Mouse (Mus musculus): ENCODE results near the gene Gemin4. TPM values are rescaled to one million over a fixed set of nuclear protein-coding genes. Genes with fewer than 3 reads are reported as not detected.

The Gemin4 gene
- polyA plus RNA-seq (2015; fragmentation: Nextera tagmentation; extraction: Ambion mirVana): 9.1 and 12.5 TPM in 2 replicates

DNA sequence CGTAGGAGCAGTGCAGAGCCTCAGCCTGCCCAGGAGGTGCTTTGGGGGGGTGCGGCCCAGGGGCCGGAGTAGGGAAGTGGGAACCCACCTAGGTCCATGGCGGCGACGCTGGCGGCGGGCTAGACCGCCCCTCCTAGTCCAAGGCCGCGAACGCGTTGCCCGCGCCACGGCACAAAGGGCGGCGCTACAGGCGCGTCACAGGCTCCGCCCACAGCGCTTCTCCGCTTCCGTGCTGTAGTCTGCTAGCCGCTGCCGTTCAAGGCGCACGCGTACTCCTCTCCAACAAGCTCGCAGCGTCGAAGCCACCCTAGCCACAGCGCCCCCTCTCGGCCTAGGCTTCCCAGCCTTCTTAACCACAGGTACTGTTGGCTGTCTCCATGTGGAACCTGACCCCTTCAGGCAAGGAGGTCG, at the start of gene Gemin4, which contains the start of gene Dbil5:
Gemin4 (minus strand) TSS at position 275 of the 411 bp plus-strand sequence.
Dbil5 (plus strand) TSS at position 219 of the 411 bp plus-strand sequence.

GRCm38 (mm10) chr11:76242901-76243810, 25.7 kb upstream of the Gemin4 start, which contains the start of the genes Mrm3 and Glod4:
Gene Mrm3, plus strand, starts transcription at chr11:76243715.
Gene Glod4, minus strand, starts transcription at chr11:76243725.

DNA sequence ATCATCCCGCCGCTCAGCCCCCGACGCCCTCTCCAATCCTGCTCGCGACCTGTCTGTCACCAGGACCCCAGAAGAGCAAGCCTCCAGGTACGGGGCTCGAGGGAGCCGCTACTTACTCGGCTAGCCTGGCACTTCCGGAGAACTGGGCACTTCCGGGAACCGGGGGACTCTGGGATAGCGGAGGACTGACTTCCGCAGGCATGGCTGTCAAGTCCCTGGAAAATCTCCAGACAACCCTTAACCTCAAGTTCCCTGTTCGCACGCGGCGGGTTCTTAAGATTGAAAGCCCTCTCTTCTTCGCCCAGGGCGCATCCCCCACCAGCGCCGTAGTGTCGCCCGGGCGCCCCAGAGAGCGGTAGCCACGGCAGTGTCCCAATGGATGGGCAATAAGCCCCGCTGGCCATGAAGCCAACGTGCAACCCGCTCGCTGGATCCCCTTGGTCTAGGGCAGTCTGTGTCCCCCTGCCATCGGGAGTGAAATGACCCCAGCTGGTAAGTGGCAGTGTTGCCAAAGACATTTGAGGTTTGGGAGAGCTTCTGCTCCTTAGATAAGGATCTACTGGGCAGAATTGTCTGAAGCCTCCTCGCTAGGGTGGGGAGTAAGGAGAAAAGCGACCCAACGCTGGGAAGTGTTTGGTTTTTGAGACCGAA, 37.8 kb downstream of the Gemin4 start, which contains the start of the genes Vps53 and Fam57a:
Vps53 (minus strand) TSS at position 153 of the 651 bp plus-strand sequence.
Fam57a (plus strand) TSS at position 177 of the 651 bp plus-strand sequence.

Other genes starting within 250 kb of the Gemin4 start
- 5.3 TPM in 2 replicates for gene 1700016K19Rik, start 217.8 kb downstream of the Gemin4 start, polyA plus RNA-seq (2015; fragmentation: Nextera tagmentation; extraction: Ambion mirVana)
- gene Rflnb, start 189.9 kb downstream of the Gemin4 start, polyA plus RNA-seq (2015; fragmentation: Nextera tagmentation; extraction: Ambion mirVana): 19.5 TPM in 2 replicates
- 55.1 and 57.1 TPM in 2 replicates for gene Vps53, start 38.0 kb downstream of the Gemin4 start, polyA plus RNA-seq (2015; fragmentation: Nextera tagmentation; extraction: Ambion mirVana)
- gene Fam57a, start 38.0 kb downstream of the Gemin4 start, polyA plus RNA-seq (2015; fragmentation: Nextera tagmentation; extraction: Ambion mirVana): 20.2 and 21.7 TPM in 2 replicates
- 0.59 and 1.1 TPM in 2 replicates for gene Dbil5, start 56 bp downstream of the Gemin4 start, polyA plus RNA-seq (2015; fragmentation: Nextera tagmentation; extraction: Ambion mirVana)
- 27.1 and 29.6 TPM in 2 replicates for gene Mrm3, start 26.1 kb upstream of the Gemin4 start, polyA plus RNA-seq (2015; fragmentation: Nextera tagmentation; extraction: Ambion mirVana)
- gene Glod4, start 26.1 kb upstream of the Gemin4 start, polyA plus RNA-seq (2015; fragmentation: Nextera tagmentation; extraction: Ambion mirVana): 103 and 109 TPM in 2 replicates
- 25.8 and 26.6 TPM in 2 replicates for gene Nxn, start 181.5 kb upstream of the Gemin4 start, polyA plus RNA-seq (2015; fragmentation: Nextera tagmentation; extraction: Ambion mirVana)
- gene Timm22, start 189.3 kb upstream of the Gemin4 start, polyA plus RNA-seq (2015; fragmentation: Nextera tagmentation; extraction: Ambion mirVana): 106 and 119 TPM in 2 replicates